Mouse (Mus musculus) ES-E14 (cell line): ENCODE data around the gene Sptb.

ENCODE experiments used
- CHD2 ChIP-seq: IDR thresholded peaks from 2 replicates; pipeline ENCODE4 v1.6.1; 2014; ENCODE audit warnings: mild to moderate bottlenecking, low read depth, low read length, inconsistent platforms
- HCFC1 ChIP-seq: IDR thresholded peaks from 2 replicates; pipeline ENCODE4 v1.6.1; 2012; ENCODE audit warnings: low read length, inconsistent platforms, borderline replicate concordance; ENCODE audit not compliant: insufficient read depth
- ZC3H11A ChIP-seq: IDR thresholded peaks from 2 replicates; pipeline ENCODE4 v1.6.1; 2012; ENCODE audit warnings: low read depth, mild to moderate bottlenecking, inconsistent platforms, low read length, borderline replicate concordance
- ZNF384 ChIP-seq: IDR thresholded peaks from 2 replicates; pipeline ENCODE4 v1.6.1; 2012; ENCODE audit warnings: low read depth, low read length, inconsistent platforms

GRCm38 (mm10) chr12:76684493-76684892, 25.9 kb downstream of the Sptb start:
- TF ChIP-seq ZNF384, result no peak
- TF ChIP-seq ZC3H11A, result no peak
- no peak for TF ChIP-seq HCFC1
- no peak for TF ChIP-seq CHD2
